Comparison of ENCODE assay signal across 12 mouse cellular contexts in genomic region chr8:57536167-57536566, GRCm38 (mm10).
"Had no signal": no experiment of that assay in that cellular context is flagged by ENCODE, and none has a peak within 500 bp of the region (broad histone marks: within the 10 kb centered on the region; RNA-seq: fewer than 3 reads in every experiment).

No protein-coding gene starts in this region.

- H3K4me1 ChIP-seq: midbrain, embryonic 13.5 days; neural tube, embryonic 12.5 days had no signal

- H3K4me3 ChIP-seq: midbrain, embryonic 13.5 days; midbrain, embryonic 15.5 days; neural tube, embryonic 12.5 days had no signal

- ATAC-seq: midbrain, embryonic 13.5 days; midbrain, embryonic 15.5 days had no signal

- DNase-seq: lung, adult 18-20 months; lung, embryonic 14.5 days; lung, postnatal 10 days; lung, postnatal 4 days; right cerebral cortex, postnatal 14 days; thymus, adult 2 months; thymus, postnatal 25 days; thymus, postnatal 4 days had no signal

- H3K9me3 ChIP-seq: midbrain, embryonic 13.5 days; midbrain, embryonic 15.5 days; neural tube, embryonic 12.5 days had no signal

- H3K36me3 ChIP-seq: midbrain, embryonic 15.5 days had no signal

- H3K27me3 ChIP-seq: midbrain, embryonic 13.5 days; midbrain, embryonic 15.5 days; neural tube, embryonic 12.5 days had no signal

- H3K27ac ChIP-seq: liver, embryonic 14.5 days; midbrain, embryonic 13.5 days; midbrain, embryonic 15.5 days; neural tube, embryonic 12.5 days had no signal
